Mouse (Mus musculus): ENCODE results near the gene Hist3h2ba.

Gene Hist3h2ba

DNA sequence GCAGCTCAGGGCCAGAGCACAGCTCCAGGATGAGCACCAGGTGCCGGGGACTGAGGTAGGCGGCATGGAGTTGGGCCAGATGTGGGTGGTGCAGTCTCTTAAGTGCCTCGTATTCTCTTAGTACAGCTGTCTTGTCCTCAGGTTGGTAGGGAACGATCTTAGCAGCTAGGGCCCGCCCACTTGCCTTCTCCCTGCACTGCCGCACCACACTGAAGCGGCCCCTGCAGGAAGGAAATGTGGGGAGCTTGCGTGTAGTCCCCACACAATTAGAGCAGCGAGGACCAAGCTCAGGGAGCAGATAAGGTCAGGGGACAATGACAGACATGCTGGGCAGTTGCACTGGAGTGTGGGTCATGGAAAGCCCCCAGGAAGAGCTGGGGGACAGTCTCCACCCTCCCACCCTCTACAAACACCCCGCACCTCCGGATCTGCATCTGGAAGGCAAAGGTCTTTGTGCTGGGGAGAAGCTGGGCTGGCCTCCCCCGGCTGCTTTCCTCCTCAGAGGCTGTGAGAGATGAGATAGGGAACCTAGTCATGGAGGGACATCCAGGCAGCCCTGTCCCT is 47.2 kb downstream of the Hist3h2ba start:
- no peaks in the 10 kb centered on the region for H3K36me3 ChIP-seq (ENCODE audit: control insufficient read depth, insufficient read depth, low read length, poor library complexity, severe bottlenecking)
- peak; percentile 65 for DNase-seq (ENCODE audit: low read depth, low spot score)
- H3K27me3 ChIP-seq (ENCODE audit: control insufficient read depth, insufficient read depth, low read length, poor library complexity, severe bottlenecking): no peaks in the 10 kb centered on the region

DNA sequence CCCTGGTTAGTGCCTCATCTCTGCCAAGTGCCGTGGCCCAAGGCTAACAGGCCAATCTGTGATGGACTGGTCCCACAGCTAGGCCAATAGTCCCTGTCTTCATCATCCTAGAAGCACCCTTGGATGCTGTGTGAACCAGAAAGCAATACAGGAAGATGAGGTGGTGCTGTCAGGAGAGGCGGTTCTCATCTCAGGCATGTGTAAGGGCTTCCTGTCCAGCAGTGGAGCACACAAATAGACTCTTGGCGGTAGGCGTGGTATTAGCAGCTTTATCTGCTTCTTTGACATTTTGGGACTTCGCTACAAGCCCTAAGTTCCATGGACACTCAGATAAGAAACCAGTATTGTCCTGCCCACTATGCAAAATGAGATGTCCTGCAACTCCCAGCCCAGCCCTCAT is 48.8 kb downstream of the Hist3h2ba start:
- no peaks in the 10 kb centered on the region for H3K36me3 ChIP-seq (ENCODE audit: control insufficient read depth, insufficient read depth, low read length, poor library complexity, severe bottlenecking)
- no peak for DNase-seq (ENCODE audit: low read depth, low spot score)
- no peaks in the 10 kb centered on the region for H3K27me3 ChIP-seq (ENCODE audit: control insufficient read depth, insufficient read depth, low read length, poor library complexity, severe bottlenecking)

Measured in splenic B cell, adult 2 months (primary cell).